Mouse (Mus musculus): ENCODE data around the gene Gipc2. TPM values are rescaled to one million over a fixed set of nuclear protein-coding genes. Genes with fewer than 3 reads are reported as not detected.

Gipc2 gene
- polyA plus RNA-seq, 1 experiment from 2014 or later: 12.3 TPM

- 53% methylated on average over 9 of the region's 9 CpGs for WGBS
- Histone ChIP-seq H3K4me2 (no peak overlapping the region), H3K9ac (no peak overlapping the region), H3K27me3 (replicated peaks) (no peaks in the 10 kb centered on the region), H3K4me1 (no peaks in the 10 kb centered on the region), H3K27ac (no peak overlapping the region), H3K4me3 (no peak overlapping the region), H3K36me3 (replicated peaks) (0 out of 2 replicates have a peak, but pooled peaks cover 4% of the 10 kb centered on the region), H3K9me3 (no peaks in the 10 kb centered on the region)
- no peak for ATAC-seq (replicated peaks)
These were observed 17.5 kb upstream of the Gipc2 start for GRCm38 (mm10) chr3:152183522-152183921.

DNA sequence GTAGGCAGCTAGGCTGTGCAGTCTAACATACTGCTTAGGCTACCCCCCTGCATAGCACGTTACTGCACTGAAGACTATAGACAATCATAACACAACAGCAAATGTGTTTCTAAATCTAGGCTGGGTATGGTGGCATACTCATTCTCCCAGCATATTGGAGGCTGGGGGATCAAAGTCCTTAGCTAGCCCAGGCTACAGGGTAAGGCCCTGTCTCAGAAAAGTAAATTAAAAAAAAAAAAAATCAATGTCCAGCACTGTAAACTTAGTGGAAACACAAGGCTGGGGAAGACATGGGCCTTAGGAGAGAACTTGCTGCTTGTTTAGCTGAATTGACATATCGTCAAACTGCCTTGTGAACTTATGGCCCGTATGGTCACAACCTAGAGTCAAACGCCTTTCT is 14.6 kb upstream of the Gipc2 start:
- H3K27ac ChIP-seq: no peak overlapping the region

GRCm38 (mm10) chr3:152179285-152179684 is 13.3 kb upstream of the Gipc2 start:
- no peak overlapping the region for H3K4me2 ChIP-seq
- no peaks in the 10 kb centered on the region for H3K36me3 ChIP-seq (replicated peaks)
- no peak overlapping the region for H3K9ac ChIP-seq
- H3K9me3 ChIP-seq: no peaks in the 10 kb centered on the region
- ATAC-seq (replicated peaks): no peak
- no peak overlapping the region for H3K4me3 ChIP-seq
- H3K27ac ChIP-seq: no peak overlapping the region
- no peaks in the 10 kb centered on the region for H3K4me1 ChIP-seq
- 60% methylated on average over 1 of the region's 1 CpGs for whole genome bisulfite sequencing
- H3K27me3 ChIP-seq (replicated peaks): no peaks in the 10 kb centered on the region

More for the DNA sequence above, 14.6 kb upstream of the Gipc2 start:
- H3K27me3 ChIP-seq (replicated peaks): no peaks in the 10 kb centered on the region
- H3K9me3 ChIP-seq: no peaks in the 10 kb centered on the region
- 0 out of 2 replicates have a peak, but pooled peaks cover 4% of the 10 kb centered on the region for H3K36me3 ChIP-seq (replicated peaks)
- 96% methylated on average over 4 of the region's 4 CpGs for WGBS
- H3K9ac ChIP-seq: no peak overlapping the region
- H3K4me3 ChIP-seq: no peak overlapping the region
- no peaks in the 10 kb centered on the region for H3K4me1 ChIP-seq
- ATAC-seq (replicated peaks): no peak
- no peak overlapping the region for H3K4me2 ChIP-seq

DNA sequence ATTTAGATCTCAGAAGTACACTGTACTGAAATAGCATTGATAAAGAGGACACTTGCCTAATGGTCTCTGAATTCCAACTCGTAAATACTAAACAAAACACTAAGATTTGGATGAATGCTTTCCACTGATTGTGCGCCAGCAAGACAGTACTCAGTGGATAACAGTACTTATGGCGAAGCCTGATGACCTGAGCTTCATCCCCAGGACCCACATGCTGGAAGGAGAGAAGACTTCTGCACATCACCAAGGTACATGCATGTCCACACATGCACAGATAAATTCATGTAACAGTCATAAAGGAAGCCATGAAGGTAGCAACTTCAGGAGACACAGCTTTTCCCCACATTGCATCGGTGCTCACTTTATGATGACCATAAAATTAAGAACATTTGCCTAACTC is 12.8 kb upstream of the Gipc2 start:
- H3K4me2 ChIP-seq: no peak overlapping the region
- H3K36me3 ChIP-seq (replicated peaks): no peaks in the 10 kb centered on the region
- no peaks in the 10 kb centered on the region for H3K9me3 ChIP-seq
- H3K9ac ChIP-seq: no peak overlapping the region
- no peak overlapping the region for H3K27ac ChIP-seq
- no peaks in the 10 kb centered on the region for H3K4me1 ChIP-seq
- no peak overlapping the region for H3K4me3 ChIP-seq
- ATAC-seq (replicated peaks): no peak
- H3K27me3 ChIP-seq (replicated peaks): no peaks in the 10 kb centered on the region
- 92% methylated on average over 4 of the region's 4 CpGs for WGBS

- Histone ChIP-seq H3K4me1 (no peaks in the 10 kb centered on the region), H3K9ac (no peak overlapping the region), H3K4me2 (no peak overlapping the region), H3K27me3 (replicated peaks) (no peaks in the 10 kb centered on the region), H3K27ac (no peak overlapping the region), H3K36me3 (replicated peaks) (no peaks in the 10 kb centered on the region), H3K9me3 (no peaks in the 10 kb centered on the region), H3K4me3 (no peak overlapping the region)
- WGBS: 88% methylated on average over 7 of the region's 7 CpGs
- ATAC-seq (replicated peaks): no peak
These were observed 6.4 kb upstream of the Gipc2 start for GRCm38 (mm10) chr3:152172322-152172935.

DNA sequence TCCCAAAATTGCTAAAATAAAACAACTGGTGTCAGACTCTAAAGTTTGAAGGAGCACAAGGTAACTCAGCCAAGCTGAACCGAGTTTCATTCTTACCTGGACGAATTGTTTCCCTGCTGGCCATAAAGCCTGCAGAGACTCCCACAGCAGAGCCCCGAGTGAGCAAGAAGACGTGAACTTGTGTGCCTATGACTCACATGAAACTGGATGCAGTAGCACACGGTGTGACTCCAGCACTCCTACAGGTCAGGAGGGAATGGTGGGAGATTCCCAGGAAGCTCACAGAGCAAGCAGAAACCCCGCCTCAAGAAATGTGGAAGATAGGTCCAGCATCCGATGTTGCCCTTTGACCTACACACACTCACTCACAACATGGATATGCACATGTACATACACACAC is 5.8 kb upstream of the Gipc2 start:
- Histone ChIP-seq H3K4me2 (no peak overlapping the region), H3K36me3 (replicated peaks) (no peaks in the 10 kb centered on the region), H3K27ac (no peak overlapping the region), H3K4me3 (no peak overlapping the region), H3K9me3 (no peaks in the 10 kb centered on the region), H3K9ac (no peak overlapping the region), H3K4me1 (peaks cover 5% of the 10 kb centered on the region), H3K27me3 (replicated peaks) (no peaks in the 10 kb centered on the region)
- 76% methylated on average over 7 of the region's 7 CpGs for WGBS
- no peak for ATAC-seq (replicated peaks)

GRCm38 (mm10) chr3:152171236-152171635 is 5.2 kb upstream of the Gipc2 start:
- no peaks in the 10 kb centered on the region for H3K27me3 ChIP-seq (replicated peaks)
- H3K4me1 ChIP-seq: peaks cover 9% of the 10 kb centered on the region
- no peak overlapping the region for H3K4me2 ChIP-seq
- H3K9me3 ChIP-seq: no peaks in the 10 kb centered on the region
- WGBS: 77% methylated on average over 2 of the region's 2 CpGs
- ATAC-seq (replicated peaks): no peak
- H3K36me3 ChIP-seq (replicated peaks): no peaks in the 10 kb centered on the region
- H3K4me3 ChIP-seq: no peak overlapping the region
- H3K27ac ChIP-seq: no peak overlapping the region
- H3K9ac ChIP-seq: no peak overlapping the region

DNA sequence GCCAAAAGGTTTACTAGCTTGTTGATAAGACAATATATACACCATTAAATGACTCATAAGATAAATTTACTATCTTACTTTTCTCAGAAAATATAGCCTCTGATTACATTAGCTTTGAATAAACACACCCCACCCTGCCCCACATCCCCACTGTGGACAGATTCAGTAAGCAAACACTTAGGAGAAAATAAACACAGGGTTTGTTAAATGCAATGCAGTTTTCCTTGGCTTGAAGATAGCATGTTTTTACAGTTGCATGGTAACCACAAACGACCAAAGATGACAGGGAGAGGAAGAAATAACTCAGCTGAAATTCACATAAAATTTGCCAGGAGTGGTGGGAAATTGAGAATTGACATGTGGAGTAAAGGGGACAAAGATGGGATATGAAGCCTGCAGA is 4.4 kb upstream of the Gipc2 start:
- 54% methylated on average over 1 of the region's 1 CpGs for WGBS
- Histone ChIP-seq H3K27me3 (replicated peaks) (no peaks in the 10 kb centered on the region), H3K4me1 (peaks cover 16% of the 10 kb centered on the region), H3K9me3 (no peaks in the 10 kb centered on the region), H3K36me3 (replicated peaks) (no peaks in the 10 kb centered on the region), H3K27ac (no peak overlapping the region), H3K4me2 (no peak overlapping the region), H3K9ac (no peak overlapping the region), H3K4me3 (no peak overlapping the region)
- no peak for ATAC-seq (replicated peaks)

- Histone ChIP-seq H3K36me3 (replicated peaks) (no peaks in the 10 kb centered on the region), H3K9me3 (no peaks in the 10 kb centered on the region), H3K9ac (no peak overlapping the region), H3K27ac (no peak overlapping the region), H3K4me2 (no peak overlapping the region), H3K27me3 (replicated peaks) (no peaks in the 10 kb centered on the region; the same call in 1 of the 2 replicates), H3K4me3 (no peak overlapping the region), H3K4me1 (peaks cover 21% of the 10 kb centered on the region)
- no peak for ATAC-seq (replicated peaks)
- 94% methylated on average over 10 of the region's 10 CpGs for WGBS
These were observed 2.0 kb upstream of the Gipc2 start for GRCm38 (mm10) chr3:152168007-152168406.

DNA sequence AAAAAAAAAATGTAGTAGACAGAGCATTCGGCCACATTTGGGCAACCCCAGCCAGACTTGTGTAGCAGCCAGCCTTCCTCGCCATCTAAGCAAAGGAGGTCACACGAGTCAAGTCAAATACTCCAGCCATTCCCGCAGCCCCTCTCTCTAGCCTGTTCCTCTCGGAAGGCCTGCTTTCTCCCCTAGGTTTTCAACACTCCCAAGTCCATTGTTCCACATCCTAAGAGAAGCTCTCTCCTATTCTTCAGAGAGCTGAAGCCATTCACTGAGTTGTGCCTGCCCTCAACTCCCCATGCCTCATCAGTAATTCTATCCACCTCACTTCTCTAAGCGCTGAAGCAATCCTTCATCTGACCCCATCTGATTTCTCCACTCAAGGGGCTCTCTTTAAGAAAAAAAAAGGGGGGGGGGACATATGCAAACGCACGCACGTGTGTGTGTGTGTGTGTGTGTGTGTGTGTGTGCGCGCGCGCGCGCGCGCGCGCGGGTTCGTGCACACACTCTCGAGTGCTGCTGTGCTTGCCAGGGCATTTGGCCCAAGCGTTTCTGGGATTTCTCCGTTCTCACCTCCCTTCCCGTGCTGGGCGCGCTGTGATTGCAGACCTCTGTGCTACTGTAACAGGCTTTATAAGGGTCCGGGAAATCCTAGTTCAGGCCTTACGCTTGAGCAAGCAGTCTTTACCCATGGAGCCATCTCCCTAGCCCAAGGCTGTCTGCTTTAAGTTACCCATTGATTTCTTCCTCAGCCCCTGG is 845 bp upstream of the Gipc2 start:
- peak overlapping the region; percentile 74 for H3K27ac ChIP-seq
- peak overlapping the region; percentile 40 for H3K9ac ChIP-seq
- H3K27me3 ChIP-seq (replicated peaks): no peaks in the 10 kb centered on the region; the same call in 1 of the 2 replicates
- peak overlapping the region; percentile 82 for H3K4me2 ChIP-seq
- 19% methylated on average over 29 of the region's 29 CpGs for WGBS
- ATAC-seq (replicated peaks): peak; percentile 53
- no peaks in the 10 kb centered on the region for H3K36me3 ChIP-seq (replicated peaks)
- H3K4me3 ChIP-seq: peak overlapping the region; percentile 57
- H3K4me1 ChIP-seq: peaks cover 21% of the 10 kb centered on the region
- no peaks in the 10 kb centered on the region for H3K9me3 ChIP-seq

DNA sequence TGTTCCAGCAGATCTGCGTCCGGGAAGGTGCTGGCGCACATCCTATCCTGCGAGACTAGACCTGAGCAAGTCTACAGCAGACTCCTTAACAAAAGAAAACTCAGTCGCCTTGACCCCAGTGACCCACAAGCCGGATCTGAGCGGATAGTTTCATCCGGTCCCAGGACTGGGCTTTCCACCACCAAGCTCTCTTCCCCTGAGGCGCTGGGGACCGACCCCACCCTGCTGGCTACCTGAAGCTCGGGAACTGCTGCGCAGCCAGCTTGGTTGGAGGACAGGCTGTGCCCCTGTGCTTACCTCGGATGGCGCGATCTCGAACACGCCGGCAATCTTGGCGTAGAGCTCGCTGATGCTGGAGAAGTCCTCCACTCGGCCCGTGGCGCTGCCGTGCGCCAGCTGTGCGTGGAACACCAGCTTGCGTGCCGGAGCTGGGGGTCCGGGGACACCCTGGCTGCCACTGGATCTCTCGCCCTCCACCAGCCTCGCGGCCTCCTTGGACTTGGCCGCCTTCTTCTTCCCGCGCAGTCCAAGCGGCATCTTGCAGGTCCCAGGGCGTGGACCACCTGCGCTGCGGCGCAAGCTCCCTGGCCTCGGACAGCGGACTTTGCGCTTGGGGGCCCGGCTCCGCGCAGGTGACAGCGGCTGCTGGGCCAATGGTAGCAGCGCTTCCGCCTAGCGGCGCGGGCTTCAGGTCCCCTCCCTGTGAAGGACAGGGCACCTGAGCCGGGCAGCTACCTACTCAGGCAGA is 505 bp downstream of the Gipc2 start:
- no peaks in the 10 kb centered on the region for H3K9me3 ChIP-seq
- H3K4me2 ChIP-seq: peak overlapping the region; percentile 82
- peaks cover 3% of the 10 kb centered on the region; the same call in 1 of the 2 replicates for H3K27me3 ChIP-seq (replicated peaks)
- peak overlapping the region; percentile 60 for H3K9ac ChIP-seq
- ATAC-seq (replicated peaks): peak; percentile 85
- no peaks in the 10 kb centered on the region for H3K36me3 ChIP-seq (replicated peaks)
- peak overlapping the region; percentile 57 for H3K4me3 ChIP-seq
- peak overlapping the region; percentile 77 for H3K27ac ChIP-seq
- peaks cover 21% of the 10 kb centered on the region for H3K4me1 ChIP-seq
- under 1% methylated on average over 53 of the region's 53 CpGs for WGBS

GRCm38 (mm10) chr3:152165014-152165350 is 1.0 kb downstream of the Gipc2 start:
- no peaks in the 10 kb centered on the region for H3K36me3 ChIP-seq (replicated peaks)
- peak overlapping the region; percentile 57 for H3K4me3 ChIP-seq
- peaks cover 21% of the 10 kb centered on the region for H3K4me1 ChIP-seq
- no peaks in the 10 kb centered on the region for H3K9me3 ChIP-seq
- peak overlapping the region; percentile 82 for H3K4me2 ChIP-seq
- H3K27me3 ChIP-seq (replicated peaks): peaks cover 5% of the 10 kb centered on the region; the same call in 1 of the 2 replicates
- peak overlapping the region; percentile 77 for H3K27ac ChIP-seq
- H3K9ac ChIP-seq: no peak overlapping the region; the same call in 1 of the 2 replicates
- WGBS: 29% methylated on average over 9 of the region's 9 CpGs
- no peak for ATAC-seq (replicated peaks)
